Mouse (Mus musculus) lung, embryonic 15.5 days (tissue): ENCODE measurements around the gene Zbed4. TPM values are rescaled to one million over a fixed set of nuclear protein-coding genes. Genes with fewer than 3 reads are reported as not detected.
A peak's percentile ranks its signal among the peaks of the same experiment; 100 is the strongest.

Experiments
- ATAC-seq: fragments of 200-750 bp; cut with Nextera tagmentation; 2 replicates; pipeline ENCODE4 v1.8.0; 2017; ENCODE audit warnings: moderate number of reproducible peaks, borderline replicate concordance; ENCODE audit not compliant: low FRiP score, low TSS enrichment; ENCODE audit errors: extremely low read depth
- H3K27ac ChIP-seq: fragments of 300-500 bp; sonication (generic); 2 replicates; pipeline ENCODE4 v1.5.1; 2015; ENCODE audit warnings: moderate library complexity, mild to moderate bottlenecking, inconsistent platforms
- H3K27me3 ChIP-seq: fragments of 300-500 bp; sonication (generic); 2 replicates; pipeline ENCODE4 v1.6.1; 2015; ENCODE audit warnings: inconsistent platforms
- H3K36me3 ChIP-seq: fragments of 300-500 bp; sonication (generic); 2 replicates; pipeline ENCODE4 v1.6.1; 2015; ENCODE audit warnings: inconsistent platforms
- H3K4me1 ChIP-seq: fragments of 300-500 bp; sonication (generic); 2 replicates; pipeline ENCODE4 v1.6.1; 2015; ENCODE audit warnings: inconsistent platforms
- H3K4me2 ChIP-seq: fragments of 300-500 bp; sonication (generic); 2 replicates; pipeline ENCODE4 v1.6.1; 2015; ENCODE audit warnings: inconsistent platforms, mild to moderate bottlenecking, moderate library complexity
- H3K4me3 ChIP-seq: fragments of 300-500 bp; sonication (generic); 2 replicates; pipeline ENCODE4 v1.5.1; 2015; ENCODE audit warnings: mild to moderate bottlenecking, inconsistent platforms
- H3K9ac ChIP-seq: fragments of 300-500 bp; sonication (generic); 2 replicates; pipeline ENCODE4 v1.6.1; 2015; ENCODE audit warnings: inconsistent platforms
- H3K9me3 ChIP-seq: fragments of 300-500 bp; sonication (generic); 2 replicates; pipeline ENCODE4 v1.6.1; 2016; ENCODE audit warnings: inconsistent platforms
- WGBS: fragments of 180-500 bp; shearing (Covaris S2); methylation state at CpG from one replicate; pipeline ENCODE4 v1.1.7; 2015; 5-methylcytosine and 5-hydroxymethylcytosine counted together
- polyA plus RNA-seq: library from polyadenylated mRNA; unstranded; fragments of >200 nt; fragmentation: Nextera tagmentation; extraction: Ambion mirVana; gene quantifications from 2 replicates; pipeline ENCODE4 v1.2.1, GENCODE M21; 2015

The Zbed4 gene
- polyA plus RNA-seq, 1 experiment from 2014 or later, result 15.5 TPM

DNA sequence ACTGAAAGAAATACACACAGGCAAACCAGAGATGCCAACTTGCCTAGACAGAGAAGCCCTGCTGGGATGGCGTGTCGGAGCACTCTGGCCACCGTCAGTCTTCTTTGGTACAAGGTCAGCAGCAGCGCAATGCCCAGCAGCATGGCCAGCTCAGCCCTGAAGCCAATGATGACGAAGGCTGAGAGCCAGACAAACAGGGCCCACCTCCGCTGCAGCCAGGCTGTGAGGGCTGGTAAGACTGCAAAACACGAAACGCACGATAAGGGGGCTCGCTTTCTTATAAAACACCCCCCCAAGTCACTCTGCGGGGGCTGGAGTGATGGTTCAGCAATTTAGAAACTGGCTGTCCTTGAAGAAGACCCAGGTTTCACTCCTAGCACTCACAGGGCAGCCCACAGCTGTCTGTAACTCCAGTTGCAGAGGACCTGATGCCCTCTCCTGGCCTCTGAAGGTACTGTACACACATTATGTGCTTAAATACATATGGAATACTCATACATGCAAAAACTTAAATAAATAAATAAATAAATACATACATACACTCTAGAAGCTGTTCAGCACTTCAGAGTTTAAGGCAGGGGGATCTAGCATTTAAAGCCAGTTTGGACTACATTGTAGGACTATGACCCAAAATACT lies 63.1 kb downstream of the Zbed4 start:
- H3K27ac ChIP-seq, result no peak overlapping the region
- H3K9ac ChIP-seq, result no peak overlapping the region
- H3K4me1 ChIP-seq, result peaks cover 8% of the 10 kb centered on the region
- 94% methylated on average over 11 of the region's 11 CpGs for WGBS
- ATAC-seq, result no peak
- H3K27me3 ChIP-seq, result no peaks in the 10 kb centered on the region
- H3K4me3 ChIP-seq, result no peak overlapping the region
- no peak overlapping the region for H3K4me2 ChIP-seq
- H3K9me3 ChIP-seq, result no peaks in the 10 kb centered on the region
- peaks cover 23% of the 10 kb centered on the region for H3K36me3 ChIP-seq

DNA sequence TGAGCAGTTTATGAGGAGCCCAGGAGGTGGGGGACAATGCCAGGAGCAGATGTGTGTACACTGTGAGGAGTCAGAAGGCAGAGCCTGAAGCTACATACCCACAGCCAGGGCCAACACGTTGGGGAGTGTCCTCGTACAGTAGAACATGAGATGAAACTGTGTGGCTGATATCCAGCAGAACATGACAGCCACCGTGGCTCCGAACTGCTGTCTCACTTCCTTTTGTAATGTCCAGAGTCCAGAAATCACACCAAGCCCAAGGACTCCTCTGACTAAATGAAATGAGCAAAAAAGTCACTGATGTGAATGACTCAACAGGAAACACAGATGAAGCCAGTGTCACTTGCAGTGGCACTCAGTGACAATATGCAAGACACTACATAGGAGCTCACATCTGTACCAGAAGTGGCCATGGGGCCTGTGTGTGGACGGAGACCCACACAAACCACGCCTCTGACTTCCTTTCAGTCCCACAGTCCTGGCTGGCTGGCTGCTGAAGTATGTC lies 63.8 kb downstream of the Zbed4 start:
- Histone ChIP-seq H3K4me2 (no peak overlapping the region), H3K9ac (no peak overlapping the region), H3K9me3 (no peaks in the 10 kb centered on the region), H3K4me3 (no peak overlapping the region), H3K27ac (no peak overlapping the region), H3K36me3 (peaks cover 22% of the 10 kb centered on the region), H3K4me1 (peaks cover 11% of the 10 kb centered on the region), H3K27me3 (no peaks in the 10 kb centered on the region)
- no peak for ATAC-seq
- 83% methylated on average over 6 of the region's 6 CpGs for WGBS

DNA sequence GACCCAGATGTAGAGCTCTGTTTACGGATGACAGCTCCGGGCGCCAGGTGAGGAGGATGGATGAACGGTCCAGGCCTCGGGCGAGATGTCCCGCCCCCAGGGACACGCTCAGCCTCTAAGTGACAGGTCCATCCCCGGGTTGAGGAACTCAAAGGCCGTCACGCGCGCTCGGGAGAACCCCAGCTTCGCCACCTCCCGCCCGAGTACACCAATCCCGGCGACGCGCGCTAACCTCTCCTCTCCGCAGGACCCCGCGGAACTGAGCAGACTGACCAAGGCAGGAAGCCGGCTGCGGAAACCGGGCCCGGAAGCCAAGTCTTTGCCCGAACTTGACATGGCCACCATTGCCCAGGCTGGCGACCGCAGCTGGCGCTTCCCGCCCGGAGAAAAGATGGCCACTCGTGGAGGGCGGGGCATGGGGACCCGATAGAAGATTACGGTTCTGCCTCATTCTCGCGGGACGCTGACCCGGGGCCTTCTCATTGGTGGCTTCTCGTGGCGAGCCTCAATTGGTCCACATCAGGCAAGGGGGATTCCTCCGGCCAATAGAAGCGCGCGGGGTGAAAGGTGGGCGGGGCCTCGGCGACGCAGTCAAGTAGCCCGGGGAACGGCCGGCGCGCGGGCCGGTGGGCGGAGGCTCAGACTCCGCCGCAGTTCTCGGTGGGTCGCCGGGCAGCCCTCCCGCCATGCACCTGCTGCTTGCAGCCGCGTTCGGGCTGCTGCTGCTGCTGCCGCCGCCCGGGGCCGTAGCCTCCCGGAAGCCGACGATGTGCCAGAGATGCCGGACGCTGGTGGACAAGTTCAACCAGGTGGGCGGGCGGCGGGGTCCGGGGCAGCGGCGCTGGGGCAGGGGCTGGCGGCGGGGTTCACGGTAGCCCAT lies 67.8 kb downstream of the Zbed4 start, which contains the start of the genes Alg12 and Creld2:
Alg12 (minus strand) TSS at position 293 of the 880 bp plus-strand sequence.
Creld2 (plus strand) TSS at position 621 of the 880 bp plus-strand sequence.
- Histone ChIP-seq H3K27ac (peak within 1 kb of the TSS; percentile 68), H3K4me3 (peak within 1 kb of the TSS; percentile 85), H3K36me3 (peaks cover 26% of the 10 kb centered on the region), H3K9ac (peak within 1 kb of the TSS; percentile 78), H3K4me2 (peak within 1 kb of the TSS; percentile 88), H3K9me3 (no peaks in the 10 kb centered on the region), H3K4me1 (peaks cover 20% of the 10 kb centered on the region), H3K27me3 (no peaks in the 10 kb centered on the region)
- WGBS, result under 1% methylated on average over 85 of the region's 88 CpGs
- peak; percentile 98 for ATAC-seq

DNA sequence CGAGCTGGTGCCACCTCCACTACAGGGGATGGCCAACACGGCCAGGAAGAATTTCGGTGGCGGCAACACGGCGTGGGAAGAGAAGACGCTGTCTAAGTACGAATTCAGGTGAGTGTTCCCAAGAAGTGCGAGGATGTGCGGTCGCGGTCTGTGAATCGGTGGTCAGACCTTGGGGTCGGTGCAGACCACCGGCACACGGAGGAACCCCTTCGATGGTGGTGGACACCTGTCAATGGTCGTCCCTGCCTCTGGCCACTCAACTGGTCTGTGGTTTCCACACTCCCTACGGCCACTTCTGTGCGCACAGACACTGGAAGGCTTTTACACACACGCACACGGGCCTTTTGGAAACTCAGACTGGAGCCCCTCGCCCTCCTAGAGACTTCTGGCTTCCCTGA lies 68.4 kb downstream of the Zbed4 start:
- WGBS, result under 1% methylated on average over 23 of the region's 23 CpGs
- Histone ChIP-seq H3K36me3 (peaks cover 26% of the 10 kb centered on the region), H3K9ac (peak overlapping the region; percentile 70), H3K4me1 (peaks cover 20% of the 10 kb centered on the region), H3K4me2 (peak overlapping the region; percentile 88), H3K27ac (0 out of 2 replicates have a peak overlapping the region, but pooled peaks have one; percentile 15), H3K4me3 (peak overlapping the region; percentile 85), H3K9me3 (no peaks in the 10 kb centered on the region), H3K27me3 (no peaks in the 10 kb centered on the region)
- ATAC-seq, result no peak

DNA sequence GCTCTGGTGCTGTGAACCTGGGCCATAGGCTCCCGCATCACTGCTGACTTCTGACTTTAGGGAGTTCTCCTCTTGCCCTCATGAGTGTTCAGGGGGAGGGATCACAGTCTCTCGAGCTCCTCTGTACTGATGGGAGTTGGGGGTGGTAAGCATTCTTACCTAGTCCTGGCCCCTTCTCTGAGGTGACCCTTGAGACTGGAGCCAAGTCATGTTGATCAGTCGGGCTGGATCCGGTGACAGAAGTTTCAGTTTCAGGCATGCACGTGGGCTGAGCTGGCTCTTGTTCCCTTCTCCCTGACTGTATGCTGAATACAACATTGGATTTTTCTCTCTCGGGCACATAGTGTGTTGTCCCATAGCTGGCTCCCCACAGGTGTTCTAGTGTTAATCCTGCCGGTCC lies 69.9 kb downstream of the Zbed4 start:
- WGBS, result 83% methylated on average over 7 of the region's 7 CpGs
- Histone ChIP-seq H3K4me2 (no peak overlapping the region), H3K9ac (no peak overlapping the region; the same call in 1 of the 2 replicates), H3K36me3 (peaks cover 33% of the 10 kb centered on the region), H3K27ac (no peak overlapping the region), H3K4me3 (no peak overlapping the region), H3K9me3 (no peaks in the 10 kb centered on the region), H3K27me3 (no peaks in the 10 kb centered on the region), H3K4me1 (peaks cover 20% of the 10 kb centered on the region)
- no peak for ATAC-seq

DNA sequence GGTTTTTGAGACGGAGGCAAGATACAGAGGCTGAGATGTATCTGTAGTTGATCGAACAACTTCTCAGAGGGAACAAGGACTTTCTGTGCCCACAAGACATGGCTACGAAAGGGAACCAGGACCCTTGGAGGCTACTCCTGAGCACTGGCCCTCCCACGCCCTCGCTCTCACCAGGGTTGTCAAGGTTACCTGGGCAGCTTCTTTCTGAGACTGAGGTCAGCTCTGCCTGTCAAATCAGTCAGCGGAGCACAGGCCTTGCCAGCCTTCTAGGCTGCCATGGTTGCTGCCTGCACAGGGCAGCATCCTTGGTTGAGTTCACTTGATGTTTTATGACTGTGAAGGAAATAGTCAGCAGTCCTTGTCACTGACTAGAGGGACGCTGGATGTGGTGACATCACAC lies 71.1 kb downstream of the Zbed4 start:
- no peak overlapping the region for H3K4me3 ChIP-seq
- peaks cover 20% of the 10 kb centered on the region for H3K4me1 ChIP-seq
- no peaks in the 10 kb centered on the region for H3K9me3 ChIP-seq
- H3K27me3 ChIP-seq, result no peaks in the 10 kb centered on the region
- 91% methylated on average over 7 of the region's 7 CpGs for WGBS
- peaks cover 33% of the 10 kb centered on the region for H3K36me3 ChIP-seq
- no peak for ATAC-seq
- no peak overlapping the region for H3K4me2 ChIP-seq
- no peak overlapping the region for H3K27ac ChIP-seq
- no peak overlapping the region for H3K9ac ChIP-seq

DNA sequence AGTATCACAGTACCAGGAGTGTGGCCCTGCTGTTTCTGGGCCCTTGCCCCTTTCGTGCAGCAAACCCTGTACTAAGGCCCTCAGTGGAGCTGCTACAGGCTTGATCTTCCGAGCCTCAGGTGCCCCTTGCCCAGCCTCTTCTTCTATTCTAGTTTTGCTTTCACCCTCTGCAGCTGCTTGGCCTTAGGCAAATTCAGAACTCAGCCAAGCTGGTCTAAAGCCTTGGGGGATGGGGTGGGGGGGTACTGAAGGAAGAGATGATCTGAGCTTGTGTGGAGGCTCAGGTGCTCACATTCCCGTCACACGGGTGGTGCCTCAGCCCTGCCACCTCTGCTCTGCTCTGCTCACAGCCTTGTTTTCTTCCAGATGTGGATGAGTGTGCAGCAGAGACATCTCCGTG lies 71.9 kb downstream of the Zbed4 start:
- Histone ChIP-seq H3K27me3 (no peaks in the 10 kb centered on the region), H3K4me3 (no peak overlapping the region), H3K4me2 (no peak overlapping the region), H3K36me3 (peaks cover 33% of the 10 kb centered on the region), H3K9ac (no peak overlapping the region), H3K4me1 (peaks cover 15% of the 10 kb centered on the region), H3K27ac (no peak overlapping the region), H3K9me3 (no peaks in the 10 kb centered on the region)
- no peak for ATAC-seq
- WGBS, result 93% methylated on average over 5 of the region's 5 CpGs

DNA sequence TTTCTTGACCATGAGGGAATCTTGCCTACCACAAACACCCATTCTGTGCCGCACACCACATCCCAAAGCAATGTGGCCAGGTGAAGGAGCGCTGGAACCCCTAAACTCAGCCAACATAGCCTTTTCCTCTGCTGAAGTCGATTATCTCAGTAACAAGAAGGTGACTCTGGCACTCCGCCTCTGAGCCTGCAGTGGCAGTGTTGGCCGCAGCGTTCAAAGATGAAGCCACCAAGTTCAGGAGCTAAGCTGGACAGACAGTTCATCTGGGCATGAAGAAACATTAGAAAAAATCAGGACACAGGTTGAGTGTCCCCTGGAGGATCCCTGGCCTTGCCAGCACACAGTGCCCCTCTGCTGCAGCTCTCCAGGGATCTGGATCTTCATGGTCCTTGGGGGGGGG lies 76.0 kb downstream of the Zbed4 start:
- H3K9me3 ChIP-seq, result no peaks in the 10 kb centered on the region
- no peak overlapping the region for H3K9ac ChIP-seq
- H3K36me3 ChIP-seq, result peaks cover 33% of the 10 kb centered on the region
- 83% methylated on average over 6 of the region's 6 CpGs for WGBS
- H3K4me3 ChIP-seq, result no peak overlapping the region
- H3K27ac ChIP-seq, result no peak overlapping the region
- H3K4me2 ChIP-seq, result no peak overlapping the region
- H3K27me3 ChIP-seq, result no peaks in the 10 kb centered on the region
- H3K4me1 ChIP-seq, result peaks cover 7% of the 10 kb centered on the region
- ATAC-seq, result no peak

DNA sequence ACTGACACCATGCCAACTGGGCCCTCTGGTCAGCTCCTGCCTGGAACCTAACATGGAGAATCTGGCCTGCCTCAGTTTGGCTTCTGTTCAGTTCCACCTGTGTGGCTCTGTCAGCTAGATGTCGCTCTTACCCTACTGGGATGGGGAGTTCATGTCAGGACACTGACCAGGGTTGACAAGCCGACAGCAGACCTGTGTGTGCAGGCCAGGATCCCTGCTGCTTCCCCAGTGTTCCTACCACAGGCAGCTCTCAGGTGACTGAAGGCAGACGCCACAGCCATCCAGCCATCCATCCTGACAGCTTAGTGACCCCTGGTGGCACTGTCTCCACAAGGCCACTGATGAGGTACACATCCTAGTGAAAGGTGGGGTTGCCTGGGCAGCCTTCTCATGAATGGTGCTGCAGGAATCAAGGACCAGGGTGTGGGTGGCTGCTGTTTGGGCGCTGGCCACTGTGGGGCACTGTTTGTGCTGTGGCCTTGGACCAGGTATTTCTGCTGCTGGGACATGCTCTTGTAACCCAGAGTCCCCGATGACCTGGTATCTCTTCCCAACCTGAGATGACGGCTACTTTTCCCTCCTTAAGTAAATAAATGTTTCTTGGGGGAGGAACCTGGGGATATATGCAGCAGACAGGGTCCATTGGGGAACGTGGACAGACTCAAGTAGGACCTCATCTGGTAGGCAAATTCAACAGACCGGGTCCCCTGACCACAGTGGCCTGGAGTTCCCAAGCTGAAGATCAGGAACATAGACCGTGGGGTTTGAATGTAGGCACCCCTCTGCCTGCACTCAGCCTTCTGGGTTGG lies 76.7 kb downstream of the Zbed4 start:
- Histone ChIP-seq H3K4me1 (peaks cover 7% of the 10 kb centered on the region), H3K27me3 (no peaks in the 10 kb centered on the region), H3K9ac (no peak overlapping the region), H3K9me3 (no peaks in the 10 kb centered on the region), H3K27ac (no peak overlapping the region), H3K36me3 (peaks cover 27% of the 10 kb centered on the region), H3K4me2 (no peak overlapping the region), H3K4me3 (no peak overlapping the region)
- ATAC-seq, result peak; percentile 43
- WGBS, result 20% methylated on average over 9 of the region's 9 CpGs

DNA sequence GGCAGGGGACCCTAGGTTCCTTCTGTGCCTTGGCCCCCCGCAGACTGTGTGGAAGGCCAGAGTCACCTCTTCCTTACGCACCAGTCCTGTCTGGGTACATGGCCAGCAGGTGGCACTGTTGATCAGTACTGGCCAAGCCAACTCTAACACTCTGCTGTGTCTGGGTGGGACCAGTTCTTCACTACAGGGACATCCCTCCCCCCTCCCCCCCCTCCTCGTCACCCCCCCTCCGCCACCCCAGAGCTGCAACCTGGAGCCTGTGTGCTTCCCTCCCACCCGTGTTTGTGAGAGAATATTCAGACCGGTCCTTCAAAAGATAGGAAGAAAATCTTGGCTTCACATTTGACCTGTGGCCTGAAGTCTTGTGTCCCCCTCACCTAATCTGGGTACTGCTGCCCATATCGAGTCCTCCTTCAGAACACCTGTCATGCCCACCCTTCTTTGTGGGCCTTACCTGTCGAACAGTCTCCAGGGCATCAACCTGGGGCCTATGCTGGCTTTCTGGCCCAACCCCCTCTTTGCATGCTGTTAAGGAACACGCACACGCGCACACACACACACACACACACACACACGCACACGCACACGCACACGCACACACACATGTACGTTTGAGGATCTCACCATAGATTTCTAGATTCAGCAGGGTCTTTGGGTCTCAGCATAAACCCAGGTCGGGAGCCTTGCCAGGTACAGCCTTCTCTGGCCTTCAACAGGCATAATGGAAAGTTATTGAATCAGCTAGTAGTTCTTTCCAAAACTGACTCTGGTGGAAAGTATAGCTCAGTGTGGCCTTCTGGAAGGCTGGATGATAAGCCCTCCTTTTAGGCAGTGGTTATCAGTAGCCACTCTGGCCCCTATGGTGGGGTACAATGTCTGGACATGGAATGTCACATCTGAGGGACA lies 77.6 kb downstream of the Zbed4 start:
- Histone ChIP-seq H3K9me3 (no peaks in the 10 kb centered on the region), H3K27me3 (no peaks in the 10 kb centered on the region), H3K36me3 (peaks cover 18% of the 10 kb centered on the region), H3K9ac (no peak overlapping the region), H3K4me2 (no peak overlapping the region), H3K27ac (no peak overlapping the region), H3K4me1 (peaks cover 7% of the 10 kb centered on the region), H3K4me3 (no peak overlapping the region)
- 48% methylated on average over 17 of the region's 17 CpGs for WGBS
- ATAC-seq, result peak; percentile 84
